Mouse (Mus musculus): ENCODE measurements around the gene Cbarp. TPM values are rescaled to one million over a fixed set of nuclear protein-coding genes. Genes with fewer than 3 reads are reported as not detected.
A peak's percentile ranks its signal among the peaks of the same experiment; 100 is the strongest.

The Cbarp gene
- polyA plus RNA-seq, 1 experiment from 2014 or later, result 6.4 TPM

- Histone ChIP-seq H3K36me3 (ENCODE audit: insufficient read depth, low read length) (peaks cover 42% of the 10 kb centered on the region), H3K4me2 (replicated peaks; ENCODE audit: low read depth, low read length) (no peak overlapping the region), H3K27me3 (ENCODE audit: insufficient read depth, low read length) (no peaks in the 10 kb centered on the region), H3K4me1 (ENCODE audit: insufficient read depth, low read length) (peaks cover 39% of the 10 kb centered on the region), H3K9ac (replicated peaks; ENCODE audit: low read length) (peak overlapping the region; percentile 16; the same call in 1 of the 2 replicates), H3K4me3 (ENCODE audit: low read length) (no peak overlapping the region), H3K27ac (ENCODE audit: low read length) (peak overlapping the region; percentile 69), H3K9me3 (ENCODE audit: low read length) (no peaks in the 10 kb centered on the region)
- WGBS, result 65% methylated on average over 4 of the region's 4 CpGs
- ATAC-seq (ENCODE audit: low FRiP score, low TSS enrichment), result no peak
These were observed 6.0 kb upstream of the Cbarp start for GRCm38 (mm10) chr10:80146568-80147011.

- Histone ChIP-seq H3K9me3 (ENCODE audit: low read length) (no peaks in the 10 kb centered on the region), H3K4me1 (ENCODE audit: insufficient read depth, low read length) (peaks cover 46% of the 10 kb centered on the region), H3K9ac (replicated peaks; ENCODE audit: low read length) (no peak overlapping the region), H3K27ac (ENCODE audit: low read length) (0 out of 2 replicates have a peak overlapping the region, but pooled peaks have one; percentile 69), H3K4me3 (ENCODE audit: low read length) (no peak overlapping the region), H3K36me3 (ENCODE audit: insufficient read depth, low read length) (peaks cover 39% of the 10 kb centered on the region), H3K4me2 (replicated peaks; ENCODE audit: low read depth, low read length) (no peak overlapping the region), H3K27me3 (ENCODE audit: insufficient read depth, low read length) (no peaks in the 10 kb centered on the region)
- ATAC-seq (ENCODE audit: low FRiP score, low TSS enrichment), result no peak
- WGBS, result 84% methylated on average over 6 of the region's 6 CpGs
These were observed 5.3 kb upstream of the Cbarp start for GRCm38 (mm10) chr10:80145896-80146295.

GRCm38 (mm10) chr10:80144864-80145838 lies 4.5 kb upstream of the Cbarp start:
- H3K27me3 ChIP-seq (ENCODE audit: insufficient read depth, low read length), result no peaks in the 10 kb centered on the region
- no peak for ATAC-seq (ENCODE audit: low FRiP score, low TSS enrichment)
- H3K9ac ChIP-seq (replicated peaks; ENCODE audit: low read length), result no peak overlapping the region
- H3K9me3 ChIP-seq (ENCODE audit: low read length), result no peaks in the 10 kb centered on the region
- peaks cover 38% of the 10 kb centered on the region for H3K36me3 ChIP-seq (ENCODE audit: insufficient read depth, low read length)
- no peak overlapping the region for H3K4me2 ChIP-seq (replicated peaks; ENCODE audit: low read depth, low read length)
- no peak overlapping the region for H3K27ac ChIP-seq (ENCODE audit: low read length)
- H3K4me3 ChIP-seq (ENCODE audit: low read length), result 0 out of 2 replicates have a peak overlapping the region, but pooled peaks have one; percentile 1
- WGBS, result 71% methylated on average over 20 of the region's 20 CpGs
- peaks cover 46% of the 10 kb centered on the region for H3K4me1 ChIP-seq (ENCODE audit: insufficient read depth, low read length)

GRCm38 (mm10) chr10:80144159-80144558 lies 3.5 kb upstream of the Cbarp start:
- Histone ChIP-seq H3K4me1 (ENCODE audit: insufficient read depth, low read length) (peaks cover 52% of the 10 kb centered on the region), H3K9me3 (ENCODE audit: low read length) (no peaks in the 10 kb centered on the region), H3K4me2 (replicated peaks; ENCODE audit: low read depth, low read length) (no peak overlapping the region), H3K4me3 (ENCODE audit: low read length) (no peak overlapping the region), H3K27ac (ENCODE audit: low read length) (no peak overlapping the region), H3K27me3 (ENCODE audit: insufficient read depth, low read length) (0 out of 2 replicates have a peak, but pooled peaks cover 2% of the 10 kb centered on the region), H3K9ac (replicated peaks; ENCODE audit: low read length) (no peak overlapping the region), H3K36me3 (ENCODE audit: insufficient read depth, low read length) (peaks cover 34% of the 10 kb centered on the region)
- WGBS, result 91% methylated on average over 12 of the region's 12 CpGs
- ATAC-seq (ENCODE audit: low FRiP score, low TSS enrichment), result no peak

- H3K4me2 ChIP-seq (replicated peaks; ENCODE audit: low read depth, low read length), result peak overlapping the region; percentile 85; the same call in 1 of the 2 replicates
- ATAC-seq (ENCODE audit: low FRiP score, low TSS enrichment), result no peak
- WGBS, result 95% methylated on average over 7 of the region's 7 CpGs
- 0 out of 2 replicates have a peak overlapping the region, but pooled peaks have one; percentile 65 for H3K4me3 ChIP-seq (ENCODE audit: low read length)
- 0 out of 2 replicates have a peak, but pooled peaks cover 2% of the 10 kb centered on the region for H3K27me3 ChIP-seq (ENCODE audit: insufficient read depth, low read length)
- peaks cover 52% of the 10 kb centered on the region for H3K4me1 ChIP-seq (ENCODE audit: insufficient read depth, low read length)
- H3K9ac ChIP-seq (replicated peaks; ENCODE audit: low read length), result no peak overlapping the region
- H3K27ac ChIP-seq (ENCODE audit: low read length), result no peak overlapping the region
- H3K36me3 ChIP-seq (ENCODE audit: insufficient read depth, low read length), result peaks cover 34% of the 10 kb centered on the region
- H3K9me3 ChIP-seq (ENCODE audit: low read length), result no peaks in the 10 kb centered on the region
These were observed 3.0 kb upstream of the Cbarp start for GRCm38 (mm10) chr10:80143664-80144063.

- Histone ChIP-seq H3K4me2 (replicated peaks; ENCODE audit: low read depth, low read length) (peak overlapping the region; percentile 85), H3K27me3 (ENCODE audit: insufficient read depth, low read length) (0 out of 2 replicates have a peak, but pooled peaks cover 2% of the 10 kb centered on the region), H3K9me3 (ENCODE audit: low read length) (no peaks in the 10 kb centered on the region), H3K27ac (ENCODE audit: low read length) (peak overlapping the region; percentile 89), H3K9ac (replicated peaks; ENCODE audit: low read length) (peak overlapping the region; percentile 96), H3K4me1 (ENCODE audit: insufficient read depth, low read length) (peaks cover 57% of the 10 kb centered on the region), H3K4me3 (ENCODE audit: low read length) (peak overlapping the region; percentile 65), H3K36me3 (ENCODE audit: insufficient read depth, low read length) (peaks cover 34% of the 10 kb centered on the region)
- 0% methylated on average over 15 of the region's 15 CpGs for WGBS
- ATAC-seq (ENCODE audit: low FRiP score, low TSS enrichment), result peak; percentile 1; the same call in 1 of the 2 replicates
These were observed 1.9 kb upstream of the Cbarp start for GRCm38 (mm10) chr10:80142530-80142925.

GRCm38 (mm10) chr10:80141786-80142529 lies 1.3 kb upstream of the Cbarp start:
- WGBS, result 1% methylated on average over 43 of the region's 43 CpGs
- peak overlapping the region; percentile 96 for H3K9ac ChIP-seq (replicated peaks; ENCODE audit: low read length)
- peaks cover 7% of the 10 kb centered on the region for H3K27me3 ChIP-seq (ENCODE audit: insufficient read depth, low read length)
- peaks cover 34% of the 10 kb centered on the region for H3K36me3 ChIP-seq (ENCODE audit: insufficient read depth, low read length)
- peak; percentile 89 for ATAC-seq (ENCODE audit: low FRiP score, low TSS enrichment)
- H3K9me3 ChIP-seq (ENCODE audit: low read length), result no peaks in the 10 kb centered on the region
- H3K27ac ChIP-seq (ENCODE audit: low read length), result peak overlapping the region; percentile 89
- H3K4me3 ChIP-seq (ENCODE audit: low read length), result peak overlapping the region; percentile 65
- peak overlapping the region; percentile 85 for H3K4me2 ChIP-seq (replicated peaks; ENCODE audit: low read depth, low read length)
- peaks cover 57% of the 10 kb centered on the region for H3K4me1 ChIP-seq (ENCODE audit: insufficient read depth, low read length)

GRCm38 (mm10) chr10:80141243-80141642 lies 608 bp upstream of the Cbarp start:
- peak overlapping the region; percentile 89 for H3K27ac ChIP-seq (ENCODE audit: low read length)
- WGBS, result 0% methylated on average over 29 of the region's 29 CpGs
- ATAC-seq (ENCODE audit: low FRiP score, low TSS enrichment), result peak; percentile 62
- peak overlapping the region; percentile 65 for H3K4me3 ChIP-seq (ENCODE audit: low read length)
- H3K4me1 ChIP-seq (ENCODE audit: insufficient read depth, low read length), result peaks cover 55% of the 10 kb centered on the region
- H3K27me3 ChIP-seq (ENCODE audit: insufficient read depth, low read length), result peaks cover 14% of the 10 kb centered on the region
- H3K36me3 ChIP-seq (ENCODE audit: insufficient read depth, low read length), result peaks cover 29% of the 10 kb centered on the region
- H3K9me3 ChIP-seq (ENCODE audit: low read length), result no peaks in the 10 kb centered on the region
- peak overlapping the region; percentile 67 for H3K9ac ChIP-seq (replicated peaks; ENCODE audit: low read length)
- peak overlapping the region; percentile 85 for H3K4me2 ChIP-seq (replicated peaks; ENCODE audit: low read depth, low read length)

- no peak for ATAC-seq (ENCODE audit: low FRiP score, low TSS enrichment)
- Histone ChIP-seq H3K9me3 (ENCODE audit: low read length) (no peaks in the 10 kb centered on the region), H3K4me3 (ENCODE audit: low read length) (no peak overlapping the region; the same call in 1 of the 2 replicates), H3K27ac (ENCODE audit: low read length) (no peak overlapping the region), H3K4me2 (replicated peaks; ENCODE audit: low read depth, low read length) (no peak overlapping the region), H3K27me3 (ENCODE audit: insufficient read depth, low read length) (peaks cover 20% of the 10 kb centered on the region), H3K36me3 (ENCODE audit: insufficient read depth, low read length) (peaks cover 23% of the 10 kb centered on the region), H3K9ac (replicated peaks; ENCODE audit: low read length) (no peak overlapping the region), H3K4me1 (ENCODE audit: insufficient read depth, low read length) (peaks cover 49% of the 10 kb centered on the region)
- WGBS, result 74% methylated on average over 11 of the region's 11 CpGs
These were observed 515 bp downstream of the Cbarp start for GRCm38 (mm10) chr10:80139975-80140665.

Data from kidney, embryonic 16.5 days (tissue).